Mouse (Mus musculus): ENCODE measurements at regions not wholly inside any gene's neighbourhood (a gene's known extent, or its start where the extent isn't known, plus 50 kb on each side); places are given as distances from the start of the nearest gene placed in this dataset.
"Not testable (repeated sequence)": the region's sequence is repeated elsewhere in the genome, so short reads cannot be mapped to it uniquely, and the experiment has no call there.

- DNase-seq (ENCODE audit: low spot score) = no peak
These were observed 178.2 kb downstream of the Kcna4 start for GRCm38 (mm10) chr2:107468671-107469070.

GRCm38 (mm10) chr2:107503646-107504379 is 213.4 kb downstream of the Kcna4 start:
- no peak for DNase-seq (ENCODE audit: low spot score)

GRCm38 (mm10) chr2:107507426-107508167 is 217.2 kb downstream of the Kcna4 start:
- no peak for DNase-seq (ENCODE audit: low spot score)

- DNase-seq (ENCODE audit: low spot score) = not testable (repeated sequence)
These were observed 225.0 kb downstream of the Kcna4 start for GRCm38 (mm10) chr2:107515486-107515885.

GRCm38 (mm10) chr2:107518107-107518506 is 227.7 kb downstream of the Kcna4 start:
- no peak for DNase-seq (ENCODE audit: low spot score)

- DNase-seq (ENCODE audit: low spot score) = no peak
These were observed 228.3 kb downstream of the Kcna4 start for GRCm38 (mm10) chr2:107518759-107519158.

- DNase-seq (ENCODE audit: low spot score) = peak; percentile 5
These were observed 228.9 kb downstream of the Kcna4 start for GRCm38 (mm10) chr2:107519326-107519725.

- no peak for DNase-seq (ENCODE audit: low spot score)
These were observed 229.3 kb downstream of the Kcna4 start for GRCm38 (mm10) chr2:107519761-107520160.

- no peak for DNase-seq (ENCODE audit: low spot score)
These were observed 252.7 kb downstream of the Kcna4 start for GRCm38 (mm10) chr2:107543161-107543560.

- no peak for DNase-seq (ENCODE audit: low spot score)
These were observed 262.1 kb downstream of the Kcna4 start for GRCm38 (mm10) chr2:107552569-107552968.

- DNase-seq (ENCODE audit: low spot score) = no peak
These were observed 265.8 kb downstream of the Kcna4 start for GRCm38 (mm10) chr2:107556239-107556638.

GRCm38 (mm10) chr2:107569618-107570017 is 279.2 kb downstream of the Kcna4 start:
- no peak for DNase-seq (ENCODE audit: low spot score)

GRCm38 (mm10) chr2:107609872-107610559 is 319.6 kb downstream of the Kcna4 start:
- DNase-seq (ENCODE audit: low spot score) = no peak

- DNase-seq (ENCODE audit: low spot score) = no peak
These were observed 321.4 kb downstream of the Kcna4 start for GRCm38 (mm10) chr2:107611811-107612210.

- no peak for DNase-seq (ENCODE audit: low spot score)
These were observed 321.8 kb downstream of the Kcna4 start for GRCm38 (mm10) chr2:107612221-107612620.

- DNase-seq (ENCODE audit: low spot score) = no peak
These were observed 324.3 kb downstream of the Kcna4 start for GRCm38 (mm10) chr2:107614715-107615114.

GRCm38 (mm10) chr2:107627458-107627857 is 337.0 kb downstream of the Kcna4 start:
- DNase-seq (ENCODE audit: low spot score) = no peak

GRCm38 (mm10) chr2:107659176-107659575 is 368.7 kb downstream of the Kcna4 start:
- no peak for DNase-seq (ENCODE audit: low spot score)
